Mouse (Mus musculus): ENCODE results near the gene Art4. TPM values are rescaled to one million over a fixed set of nuclear protein-coding genes. Genes with fewer than 3 reads are reported as not detected.

Gene Art4
- total and polyA plus RNA-seq, 3 experiments: 0.50 to 0.60 TPM; not detected in 1

- TF ChIP-seq MXI1 (IDR thresholded peaks at IDR 0.05; ENCODE audit: low read depth, low read length) (no peak; the same call in none of the 2 replicates), GABPA (IDR thresholded peaks at IDR 0.05; ENCODE audit: low read depth, low read length) (no peak), BHLHE40 (IDR thresholded peaks at IDR 0.05; ENCODE audit: borderline replicate concordance, low read depth, low read length) (peak; percentile 83), TCF12 (IDR thresholded peaks at IDR 0.05; ENCODE audit: low read depth, low read length) (peak; percentile 98)
These were observed at the start of gene Art4 (continued) for GRCm38 (mm10) chr6:136857186-136857872.

DNA sequence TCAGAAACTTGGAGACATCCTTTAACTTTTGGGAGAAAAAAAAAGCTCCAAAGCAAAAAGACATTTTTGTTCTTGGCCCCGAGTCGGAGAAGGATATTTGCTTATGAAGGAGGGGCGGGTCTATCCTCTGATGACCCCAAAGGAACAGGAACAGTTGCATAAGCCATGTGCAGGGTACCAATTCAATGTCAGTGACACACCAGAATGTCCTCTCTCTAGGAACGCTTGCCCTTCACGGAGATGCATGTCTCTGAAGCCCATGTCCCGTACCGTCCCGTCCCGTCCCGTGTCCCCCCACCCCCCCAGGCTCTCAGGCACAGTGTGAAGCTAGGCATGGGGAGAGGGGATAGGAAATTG is 49.4 kb upstream of the Art4 start:
- TF ChIP-seq POLR2A (IDR thresholded peaks at IDR 0.05; ENCODE audit: control insufficient read depth in 1 of 2, insufficient read depth in 1 of 2, low read depth in 1 of 2, low read length in 2 of 2, poor library complexity in 1 of 2): no peak
- TF ChIP-seq SMC3 (IDR thresholded peaks at IDR 0.05; ENCODE audit: low read depth, low read length): no peak
- TF ChIP-seq E2F4 (IDR thresholded peaks at IDR 0.05; ENCODE audit: borderline replicate concordance, low read depth, low read length): no peak
- no peak for TF ChIP-seq HCFC1 (IDR thresholded peaks at IDR 0.05; ENCODE audit: low read depth, low read length)
- TF ChIP-seq JUND (IDR thresholded peaks at IDR 0.05; ENCODE audit: low read depth, low read length): no peak
- TF ChIP-seq MAZ (IDR thresholded peaks at IDR 0.05; ENCODE audit: low read depth, low read length): no peak
- no peak for TF ChIP-seq EP300 (IDR thresholded peaks at IDR 0.05; ENCODE audit: low read depth in 1 of 2, low read length in 2 of 2)
- no peak for TF ChIP-seq ZMIZ1 (IDR thresholded peaks at IDR 0.05; ENCODE audit: low read depth, low read length)
- no peak for TF ChIP-seq RAD21 (IDR thresholded peaks at IDR 0.05; ENCODE audit: low read depth, low read length)
- TF ChIP-seq MXI1 (IDR thresholded peaks at IDR 0.05; ENCODE audit: low read depth, low read length): no peak
- TF ChIP-seq KAT2A (conservative IDR thresholded peaks at IDR 0.05; ENCODE audit: low read depth, low read length): no peak
- TF ChIP-seq BHLHE40 (IDR thresholded peaks at IDR 0.05; ENCODE audit: borderline replicate concordance, low read depth, low read length): no peak
- TF ChIP-seq ZC3H11A (IDR thresholded peaks at IDR 0.05; ENCODE audit: low read depth, low read length): no peak
- TF ChIP-seq MYB (IDR thresholded peaks at IDR 0.05; ENCODE audit: low read depth, low read length): no peak
- TF ChIP-seq MAX (IDR thresholded peaks at IDR 0.05; ENCODE audit: low read length): no peak
- no peak for TF ChIP-seq MEF2A (IDR thresholded peaks at IDR 0.05; ENCODE audit: extremely low read depth, insufficient replicate concordance, low read depth, low read length, poor library complexity, severe bottlenecking)
- no peak for TF ChIP-seq ETS1 (IDR thresholded peaks at IDR 0.05; ENCODE audit: low read depth, low read length)
- no peak for TF ChIP-seq ZKSCAN1 (IDR thresholded peaks at IDR 0.05; ENCODE audit: low read depth, low read length)
- no peak for TF ChIP-seq TAL1 (IDR thresholded peaks at IDR 0.05; ENCODE audit: low read length)
- no peak for TF ChIP-seq NRF1 (IDR thresholded peaks at IDR 0.05; ENCODE audit: insufficient read depth, low read depth, low read length, poor library complexity, severe bottlenecking)

More for the DNA sequence above, 49.4 kb upstream of the Art4 start:
- Histone ChIP-seq H3K9me3 (replicated peaks; ENCODE audit: insufficient read depth, low read length) (no peaks in the 10 kb centered on the region), H3K4me1 (ENCODE audit: control insufficient read depth in 1 of 2, insufficient read depth in 2 of 2, low read length in 2 of 2) (peaks cover 0 to 3% of the 10 kb centered on the region in 2 experiments; a peak in 2 of 4 replicates), H3K36me3 (ENCODE audit: control insufficient read depth in 1 of 2, insufficient read depth in 2 of 2, low read length in 2 of 2) (peaks cover 0 to 2% of the 10 kb centered on the region in 2 experiments; a peak in 2 of 4 replicates), H3K9ac (ENCODE audit: control insufficient read depth, low read depth, low read length, poor library complexity, severe bottlenecking) (no peak overlapping the region), H3K27me3 (ENCODE audit: control insufficient read depth in 1 of 2, insufficient read depth in 2 of 2, low read length in 2 of 2) (no peaks in the 10 kb centered on the region), H3K79me2 (ENCODE audit: control insufficient read depth, insufficient read depth, low read length, poor library complexity) (no peaks in the 10 kb centered on the region), H3K4me3 (ENCODE audit: control insufficient read depth in 1 of 2, insufficient read depth in 1 of 2, low read depth in 2 of 2, low read length in 2 of 2) (no peak overlapping the region), H3K27ac (ENCODE audit: control insufficient read depth, low read depth, low read length) (no peak overlapping the region)
- DNase-seq (ENCODE audit: low read depth, low spot score): no peak
